Mouse (Mus musculus) megakaryocyte progenitor cell, adult 5-6 weeks (primary cell): Measurements from ENCODE around the gene Shank3. TPM values are rescaled to one million over a fixed set of nuclear protein-coding genes. Genes with fewer than 3 reads are reported as not detected.

Experiments
- ATAC-seq: replicated peaks from 2 replicates; pipeline ENCODE4 v1.8.0; 2016; ENCODE audit warnings: mild to moderate bottlenecking, moderate TSS enrichment, inconsistent platforms; ENCODE audit not compliant: poor library complexity
- total RNA-seq, 2 experiments: library from RNA; stranded (forward) in 1 of 2; stranded (reverse) in 1 of 2; fragments of 157-497, 149-512 nt in 1 of 2; fragments of 200-1000 nt in 1 of 2; gene quantifications; 2 replicates each; pipeline versions ENCODE4 v1.2.3 to v1.2.4; 2015 to 2017

Shank3 gene
- total RNA-seq, 2 experiments from 2014 or later, result 1.3 to 4.2 TPM

DNA sequence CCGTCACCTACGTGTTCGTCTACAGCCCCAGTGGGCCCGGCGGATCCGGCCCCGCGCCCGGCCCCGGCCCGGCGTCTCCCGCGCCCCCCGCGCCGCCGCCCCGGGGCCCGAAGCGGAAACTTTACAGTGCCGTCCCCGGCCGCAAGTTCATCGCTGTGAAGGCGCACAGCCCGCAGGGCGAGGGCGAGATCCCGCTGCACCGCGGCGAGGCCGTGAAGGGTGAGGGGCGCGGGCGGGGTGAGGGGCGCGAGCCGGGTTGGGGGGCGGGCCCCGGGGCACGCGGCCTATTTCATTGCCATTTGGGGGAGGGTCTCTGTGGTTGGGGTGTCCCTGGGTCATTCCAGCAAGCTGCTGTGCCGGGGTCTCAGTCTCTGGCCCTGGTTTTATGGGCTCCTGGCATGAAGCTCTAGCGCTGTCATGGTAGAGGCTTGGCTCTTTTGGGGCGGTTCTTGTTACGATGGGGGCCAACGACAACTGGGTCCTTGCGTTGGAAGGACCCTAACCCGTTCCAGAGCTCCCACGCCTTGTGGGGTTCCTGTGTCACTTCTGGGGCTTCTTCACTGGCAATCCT, 24.7 kb downstream of the Shank3 start:
- no peak for ATAC-seq

DNA sequence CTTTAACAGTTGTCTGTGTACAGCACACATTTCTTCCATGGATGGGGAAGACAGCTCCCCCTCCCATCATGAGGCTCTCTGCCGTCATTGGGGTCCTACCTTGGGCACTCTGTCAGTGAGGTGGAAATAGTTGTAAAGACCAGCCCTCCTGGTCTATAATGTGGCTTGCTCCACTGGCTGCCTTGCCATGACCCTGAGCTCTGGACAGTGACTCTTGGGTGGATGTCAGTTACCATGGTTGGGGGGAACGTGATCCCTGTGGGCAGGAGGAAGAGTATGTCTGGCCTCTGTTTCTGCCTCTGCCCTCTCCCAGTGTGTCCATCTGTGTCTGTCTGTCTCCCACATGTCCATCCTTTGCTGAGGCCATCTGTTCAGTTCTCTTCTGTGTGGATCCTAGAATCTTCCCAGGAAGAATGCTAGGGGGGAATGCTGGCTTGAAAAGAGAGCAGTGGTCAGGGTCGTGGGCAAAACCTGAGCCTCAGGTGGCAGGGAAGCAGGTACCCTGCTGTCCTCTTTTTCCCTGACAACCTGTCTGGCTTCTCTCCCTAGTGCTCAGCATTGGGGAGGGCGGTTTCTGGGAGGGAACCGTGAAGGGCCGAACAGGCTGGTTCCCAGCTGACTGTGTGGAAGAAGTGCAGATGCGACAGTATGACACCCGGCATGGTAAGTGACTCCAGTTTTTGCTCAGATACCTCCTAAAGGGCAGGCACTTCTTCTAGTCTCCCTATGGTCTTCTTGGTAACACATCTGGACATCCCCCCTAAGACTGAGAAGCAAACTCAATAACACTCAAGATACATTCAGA, 25.4 kb downstream of the Shank3 start:
- no peak for ATAC-seq

DNA sequence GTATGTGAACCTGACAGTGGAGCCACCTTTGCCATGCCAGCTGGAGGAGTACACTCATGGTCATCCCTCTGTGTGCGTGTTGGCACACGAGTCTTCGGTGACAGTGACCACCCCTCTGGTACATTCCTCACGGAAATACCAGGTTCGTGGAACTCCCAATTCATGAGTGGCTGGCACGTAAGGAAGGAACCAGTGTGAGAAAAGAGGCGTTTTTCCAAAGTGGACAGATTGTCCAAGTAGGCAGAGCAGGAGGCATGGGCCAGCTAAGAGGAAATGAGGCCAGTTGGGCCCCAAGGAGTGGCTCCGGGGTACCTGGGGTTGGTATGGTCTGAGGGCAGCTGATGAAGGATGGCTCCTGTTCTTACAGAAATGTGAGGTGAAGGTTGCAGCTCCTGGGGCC, 26.0 kb downstream of the Shank3 start:
- no peak for ATAC-seq

DNA sequence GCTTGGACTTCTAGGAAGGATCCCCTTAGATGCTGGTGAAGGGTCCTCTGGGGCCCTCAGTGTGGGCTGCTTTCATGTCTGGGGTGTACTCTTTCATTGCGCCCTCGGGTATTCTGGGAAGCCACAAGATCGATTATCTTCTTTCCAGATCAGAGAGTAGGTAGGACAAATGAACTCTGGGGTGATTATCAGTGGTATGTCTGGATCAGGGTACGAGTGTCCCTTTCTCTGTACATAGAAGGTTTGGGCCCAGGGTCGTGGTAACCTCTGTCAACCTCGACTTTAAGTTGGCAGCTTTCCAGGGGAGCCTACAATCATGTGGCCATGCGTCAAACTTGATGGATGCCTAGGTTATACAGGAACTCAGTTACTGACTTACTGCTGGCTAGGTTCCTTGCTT, 26.5 kb downstream of the Shank3 start:
- no peak for ATAC-seq

DNA sequence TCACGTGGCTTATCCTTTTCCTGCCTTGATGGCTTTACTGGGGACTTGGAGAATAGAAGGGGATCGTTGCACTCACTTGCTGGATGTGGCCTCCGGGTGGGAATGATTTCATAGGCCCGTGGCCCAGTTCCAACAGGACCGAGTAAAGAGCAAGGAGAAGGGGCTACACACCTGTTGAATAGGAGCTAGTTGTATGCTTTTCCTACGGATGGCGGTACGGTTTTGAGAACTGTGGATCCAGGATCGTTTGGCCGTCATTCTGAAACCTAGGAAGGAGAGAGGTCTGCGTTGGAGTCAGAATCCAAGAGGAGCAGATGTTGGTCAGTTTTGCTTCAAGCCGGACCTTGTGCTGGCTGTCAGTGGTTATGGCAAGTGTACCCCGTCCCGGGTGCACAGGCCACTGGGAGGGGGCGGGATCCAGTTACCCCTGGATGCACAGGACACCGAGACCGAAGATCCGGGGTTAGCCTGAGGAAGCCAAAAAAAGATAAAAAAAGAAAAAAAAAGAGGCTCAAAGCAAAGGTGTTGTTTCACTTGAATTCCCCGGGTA, 27.4 kb downstream of the Shank3 start:
- ATAC-seq, result no peak

DNA sequence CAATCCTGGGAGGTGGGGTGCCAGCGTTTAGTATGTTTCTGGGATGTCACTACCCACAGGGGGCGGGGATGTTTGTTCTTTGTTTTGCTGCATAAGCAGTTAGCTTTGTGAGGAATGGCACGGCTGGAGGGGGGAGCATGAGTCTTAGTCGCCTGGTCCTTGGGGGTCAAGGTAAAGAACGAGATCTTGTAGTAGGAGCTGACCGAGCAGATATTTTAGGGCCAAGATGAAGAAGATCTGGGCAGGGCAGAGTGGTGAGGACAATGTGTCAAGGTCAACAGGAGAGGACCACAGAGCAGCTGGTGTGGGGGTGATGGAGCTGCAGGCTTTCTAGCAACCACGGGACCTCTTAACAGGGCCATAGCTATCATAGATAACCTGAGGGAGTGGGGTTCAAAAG, 28.0 kb downstream of the Shank3 start:
- no peak for ATAC-seq

DNA sequence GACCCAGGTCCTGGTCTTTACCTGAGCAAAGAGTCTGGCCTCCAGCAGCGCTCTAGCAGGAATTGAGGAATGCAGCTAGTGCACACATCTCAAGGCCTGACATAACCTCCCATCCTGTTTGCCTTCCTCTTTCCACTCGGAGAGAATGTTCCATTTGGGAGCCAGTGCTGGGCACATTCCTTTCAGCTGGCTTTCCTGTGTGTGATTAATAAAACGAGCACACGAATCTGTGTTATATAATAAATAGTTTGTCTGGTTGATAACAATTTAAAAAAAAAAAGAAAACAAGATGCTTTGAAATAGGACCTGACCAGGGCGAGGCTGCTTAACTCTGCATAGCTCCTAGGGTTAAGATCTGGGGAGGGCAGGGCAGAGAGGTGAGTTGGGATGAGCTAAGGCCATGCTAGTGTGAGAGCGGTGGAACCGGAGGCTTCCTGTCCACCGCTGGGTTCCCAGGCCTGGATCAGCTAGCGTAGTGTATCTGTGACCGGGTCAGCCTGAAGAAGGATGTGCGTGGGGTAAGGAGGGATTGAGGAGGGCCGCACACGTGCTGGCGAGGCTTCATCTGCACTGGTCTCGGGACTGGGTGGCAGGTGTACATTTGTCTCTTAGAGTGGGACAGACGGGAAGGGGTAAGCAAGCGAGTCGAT, 28.9 kb downstream of the Shank3 start:
- no peak for ATAC-seq

DNA sequence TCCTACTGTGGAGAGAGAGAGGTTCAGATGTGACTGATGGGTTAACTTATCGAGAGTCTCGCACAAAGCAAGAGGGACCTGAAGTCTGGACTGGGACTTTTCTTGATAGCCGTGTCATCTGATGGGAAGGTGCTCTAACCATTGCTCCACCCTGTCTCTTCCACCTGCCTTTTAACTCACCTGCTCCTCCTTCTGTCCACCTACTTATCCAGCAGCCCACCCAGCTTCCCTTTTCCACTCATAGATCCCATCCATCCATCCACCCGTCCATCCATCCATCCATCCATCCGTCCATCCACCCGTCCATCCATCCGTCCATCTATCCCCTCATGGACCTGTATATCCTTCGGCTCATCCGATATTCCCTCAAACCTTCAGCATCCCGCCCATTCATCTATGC, 29.5 kb downstream of the Shank3 start:
- no peak for ATAC-seq

DNA sequence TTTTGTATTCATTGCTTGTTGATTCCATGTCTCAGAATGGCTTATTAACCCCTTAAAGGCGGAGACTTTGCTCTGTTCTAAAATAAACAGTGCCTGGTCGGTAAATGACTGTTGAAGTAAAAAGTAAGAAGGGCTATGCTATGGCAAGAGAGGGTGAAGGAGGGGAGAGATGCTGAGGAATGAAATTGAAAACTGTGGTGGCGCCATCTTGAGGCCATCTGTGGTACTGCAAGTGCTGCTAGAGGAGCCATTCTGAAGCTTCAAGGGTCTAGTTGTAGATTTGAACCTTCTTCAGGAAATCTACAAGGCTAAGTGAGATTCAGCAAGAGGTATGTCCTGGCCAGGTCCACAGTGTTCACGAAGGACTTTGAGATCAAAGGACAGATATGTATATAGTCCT, 30.9 kb downstream of the Shank3 start:
- peak; percentile 91 for ATAC-seq

DNA sequence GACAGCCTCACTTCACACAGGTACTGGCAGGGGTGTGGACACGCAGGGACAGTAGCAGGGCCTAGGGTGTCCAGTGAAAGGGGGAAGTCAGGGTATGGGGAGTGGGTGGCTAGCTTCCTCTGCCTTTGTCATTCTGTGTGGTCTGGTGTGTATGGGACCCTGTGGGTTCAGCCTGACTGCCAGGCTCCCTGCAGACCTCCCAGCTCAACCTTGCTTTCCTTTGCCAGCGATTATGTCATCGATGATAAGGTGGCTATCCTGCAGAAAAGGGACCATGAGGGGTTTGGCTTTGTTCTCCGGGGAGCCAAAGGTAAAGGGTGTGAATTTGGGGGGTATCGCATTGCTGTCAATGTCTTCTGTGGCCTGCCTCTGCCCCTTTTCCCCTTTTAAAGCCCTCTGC, 32.0 kb downstream of the Shank3 start:
- ATAC-seq, result no peak

DNA sequence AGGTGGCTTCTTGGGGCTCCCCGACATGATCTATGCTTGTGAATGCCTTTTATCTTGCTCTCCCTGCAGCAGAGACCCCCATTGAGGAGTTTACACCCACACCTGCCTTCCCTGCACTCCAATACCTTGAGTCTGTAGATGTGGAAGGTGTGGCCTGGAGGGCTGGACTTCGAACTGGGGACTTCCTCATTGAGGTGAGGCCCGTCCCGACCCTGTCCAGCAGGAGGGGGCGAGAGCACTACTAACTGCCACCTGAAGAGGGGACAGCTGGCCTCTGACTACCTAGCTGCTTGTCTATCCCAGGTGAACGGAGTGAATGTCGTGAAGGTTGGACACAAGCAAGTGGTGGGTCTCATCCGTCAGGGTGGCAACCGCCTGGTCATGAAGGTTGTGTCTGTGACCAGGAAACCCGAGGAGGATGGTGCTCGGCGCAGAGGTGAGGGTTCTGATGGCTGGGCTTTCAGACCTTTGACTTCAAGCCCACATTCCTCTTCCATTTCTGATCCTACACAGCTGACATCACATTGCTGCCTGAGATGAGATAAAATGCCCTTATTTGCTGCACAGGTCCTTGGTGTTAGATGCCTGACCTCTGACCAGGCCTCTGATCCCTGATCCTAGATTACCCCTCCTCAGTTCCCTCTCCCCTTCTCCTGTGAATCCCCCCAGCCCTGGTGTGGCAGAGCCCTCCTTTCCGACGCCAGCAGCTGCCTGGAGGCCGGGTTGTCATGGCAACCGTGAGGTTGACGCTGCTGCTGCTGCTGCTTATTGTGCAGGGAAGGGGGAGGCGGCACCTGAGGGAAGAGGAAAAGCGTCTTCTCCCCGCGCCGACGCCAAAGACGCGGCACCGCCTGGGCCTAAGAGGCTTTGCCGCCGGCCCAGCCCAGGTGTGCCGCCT, 32.9 kb downstream of the Shank3 start:
- no peak for ATAC-seq

DNA sequence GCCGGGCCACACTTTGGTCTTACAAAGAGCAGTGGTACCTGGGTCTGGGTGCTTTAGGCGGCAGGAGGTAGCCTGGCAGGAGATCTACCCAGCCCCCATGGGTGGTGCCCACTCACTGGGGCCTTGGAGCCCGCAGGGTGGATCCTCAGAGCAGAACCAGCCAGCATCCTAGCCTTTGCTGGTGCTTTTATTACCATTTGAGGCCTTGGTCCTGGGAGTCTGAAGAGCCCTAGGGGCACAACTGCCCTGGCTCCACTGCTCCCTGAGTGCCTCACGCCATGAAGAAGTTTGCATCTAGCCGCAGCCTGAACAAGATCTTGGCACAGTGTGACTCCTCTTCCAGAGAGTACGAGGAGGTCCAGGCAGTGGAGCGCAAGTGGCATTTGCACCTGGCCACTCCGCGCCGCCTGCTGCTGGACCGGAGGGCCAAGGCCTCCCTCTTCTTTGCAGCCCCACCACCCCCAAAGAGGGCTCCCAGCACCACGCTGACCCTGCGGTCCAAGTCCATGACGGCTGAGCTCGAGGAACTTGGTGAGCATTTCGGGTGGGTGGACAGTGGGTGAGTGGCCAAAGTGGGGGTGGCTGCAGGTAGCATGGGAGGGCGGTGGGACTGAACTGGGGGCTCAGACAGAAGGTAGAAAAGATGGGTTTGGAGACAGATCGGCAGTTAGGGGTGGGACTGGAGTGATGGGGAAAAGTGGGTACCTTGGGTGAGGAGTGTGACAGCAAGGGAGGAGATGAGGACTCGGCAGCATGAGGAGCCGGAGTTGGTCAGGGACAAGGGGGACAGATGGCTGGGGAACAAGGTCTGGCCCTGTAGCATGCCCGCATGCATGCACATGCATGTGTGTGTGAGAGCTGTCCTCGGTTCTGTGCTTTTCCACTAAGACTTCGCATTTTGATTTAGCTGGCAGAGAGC, 33.8 kb downstream of the Shank3 start:
- no peak for ATAC-seq

DNA sequence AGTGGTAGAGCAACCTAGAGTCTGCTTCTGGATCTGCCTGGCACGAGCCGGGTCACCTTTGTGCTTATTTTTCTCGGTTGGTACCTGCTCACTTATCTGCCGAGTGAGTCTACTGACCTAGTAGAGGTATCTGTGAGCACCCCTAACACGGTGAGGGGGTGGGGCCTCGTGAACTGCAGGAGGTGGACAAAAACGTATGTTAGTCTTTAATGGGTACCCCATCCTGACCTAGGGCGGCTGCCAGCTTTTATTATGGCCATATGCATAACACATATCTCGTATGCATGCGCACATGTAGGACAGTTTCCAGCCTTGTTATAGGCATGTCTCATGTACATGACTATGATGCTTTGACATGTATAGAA, 34.4 kb downstream of the Shank3 start:
- no peak for ATAC-seq

DNA sequence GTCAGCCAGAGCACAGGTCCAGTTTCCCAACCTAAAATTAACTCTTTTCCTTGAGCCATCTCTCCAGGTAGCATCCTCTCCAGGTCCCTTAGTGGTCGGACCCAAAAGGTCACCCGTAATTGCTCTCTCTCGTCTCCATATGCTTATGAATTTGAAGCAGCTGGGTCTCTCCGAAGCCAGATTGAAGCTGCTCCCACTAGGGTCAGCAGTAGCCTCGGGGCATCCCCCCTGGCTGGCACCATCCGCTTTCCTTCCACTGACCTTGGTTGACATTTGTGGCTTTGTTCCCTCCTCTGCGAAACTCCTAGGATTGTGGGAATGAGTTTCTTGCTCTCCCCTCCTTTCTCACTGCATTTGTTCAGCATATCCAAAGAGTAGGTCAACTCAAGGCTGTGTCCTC, 44.7 kb downstream of the Shank3 start:
- no peak for ATAC-seq

DNA sequence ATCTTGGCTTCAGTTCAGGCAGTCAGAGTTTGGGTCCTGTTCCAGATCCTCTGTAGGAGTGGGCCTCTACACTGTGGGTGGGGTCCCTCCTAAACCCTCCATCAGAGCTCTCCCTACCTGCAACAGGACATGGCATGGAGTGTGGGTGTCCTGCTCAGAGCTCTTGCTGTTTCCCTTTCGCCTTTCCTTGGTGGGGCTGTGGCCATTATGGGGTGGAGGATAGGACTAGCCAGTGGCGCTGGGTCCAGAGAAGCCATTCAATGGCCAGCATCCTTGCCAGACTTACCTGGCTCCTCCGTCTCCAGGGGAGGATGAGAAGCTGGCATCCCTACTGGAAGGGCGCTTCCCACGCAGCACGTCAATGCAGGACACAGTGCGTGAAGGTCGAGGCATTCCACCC, 47.9 kb downstream of the Shank3 start:
- no peak for ATAC-seq

DNA sequence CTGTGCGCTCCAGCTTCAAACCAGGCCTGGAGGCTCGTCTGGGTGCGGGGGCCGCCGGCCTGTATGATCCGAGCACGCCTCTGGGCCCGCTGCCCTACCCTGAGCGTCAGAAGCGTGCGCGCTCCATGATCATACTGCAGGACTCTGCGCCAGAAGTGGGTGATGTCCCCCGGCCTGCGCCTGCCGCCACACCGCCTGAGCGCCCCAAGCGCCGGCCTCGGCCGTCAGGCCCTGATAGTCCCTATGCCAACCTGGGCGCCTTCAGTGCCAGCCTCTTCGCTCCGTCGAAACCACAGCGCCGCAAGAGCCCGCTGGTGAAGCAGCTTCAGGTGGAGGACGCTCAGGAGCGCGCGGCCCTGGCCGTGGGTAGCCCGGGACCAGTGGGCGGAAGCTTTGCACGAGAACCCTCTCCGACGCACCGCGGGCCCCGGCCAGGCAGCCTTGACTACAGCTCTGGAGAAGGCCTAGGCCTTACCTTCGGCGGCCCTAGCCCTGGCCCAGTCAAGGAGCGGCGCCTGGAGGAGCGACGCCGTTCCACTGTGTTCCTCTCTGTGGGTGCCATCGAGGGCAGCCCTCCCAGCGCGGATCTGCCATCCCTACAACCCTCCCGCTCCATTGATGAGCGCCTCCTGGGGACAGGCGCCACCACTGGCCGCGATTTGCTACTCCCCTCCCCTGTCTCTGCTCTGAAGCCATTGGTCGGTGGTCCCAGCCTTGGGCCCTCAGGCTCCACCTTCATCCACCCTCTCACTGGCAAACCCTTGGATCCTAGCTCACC, 48.6 kb downstream of the Shank3 start:
- ATAC-seq, result no peak

DNA sequence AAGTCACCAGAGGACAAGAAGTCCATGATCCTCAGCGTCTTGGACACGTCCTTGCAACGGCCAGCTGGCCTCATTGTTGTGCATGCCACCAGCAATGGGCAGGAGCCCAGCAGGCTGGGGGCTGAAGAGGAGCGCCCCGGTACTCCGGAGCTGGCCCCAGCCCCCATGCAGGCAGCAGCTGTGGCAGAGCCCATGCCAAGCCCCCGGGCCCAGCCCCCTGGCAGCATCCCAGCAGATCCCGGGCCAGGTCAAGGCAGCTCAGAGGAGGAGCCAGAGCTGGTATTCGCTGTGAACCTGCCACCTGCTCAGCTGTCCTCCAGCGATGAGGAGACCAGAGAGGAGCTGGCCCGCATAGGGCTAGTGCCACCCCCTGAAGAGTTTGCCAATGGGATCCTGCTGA, 49.4 kb downstream of the Shank3 start:
- no peak for ATAC-seq

DNA sequence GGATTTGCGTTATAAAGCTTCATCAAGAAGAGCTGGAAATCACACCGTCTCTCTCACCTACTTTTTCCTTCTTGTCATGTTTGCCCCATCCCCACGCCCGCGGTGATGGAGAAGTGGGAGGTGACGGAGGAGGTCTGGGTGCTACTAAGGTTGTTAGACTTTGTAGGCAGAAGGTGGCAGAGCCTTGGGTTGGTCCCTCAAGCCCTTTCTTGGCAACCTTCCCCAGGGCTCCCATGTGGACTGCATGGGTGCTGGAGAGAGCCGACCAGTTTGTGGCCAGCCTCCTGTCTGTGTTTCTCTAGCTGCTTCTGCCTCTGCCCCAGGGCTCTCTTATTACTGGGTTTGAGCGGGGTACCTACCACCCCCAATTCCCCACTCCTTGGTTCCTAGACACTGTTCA, 51.1 kb downstream of the Shank3 start:
- ATAC-seq, result no peak

DNA sequence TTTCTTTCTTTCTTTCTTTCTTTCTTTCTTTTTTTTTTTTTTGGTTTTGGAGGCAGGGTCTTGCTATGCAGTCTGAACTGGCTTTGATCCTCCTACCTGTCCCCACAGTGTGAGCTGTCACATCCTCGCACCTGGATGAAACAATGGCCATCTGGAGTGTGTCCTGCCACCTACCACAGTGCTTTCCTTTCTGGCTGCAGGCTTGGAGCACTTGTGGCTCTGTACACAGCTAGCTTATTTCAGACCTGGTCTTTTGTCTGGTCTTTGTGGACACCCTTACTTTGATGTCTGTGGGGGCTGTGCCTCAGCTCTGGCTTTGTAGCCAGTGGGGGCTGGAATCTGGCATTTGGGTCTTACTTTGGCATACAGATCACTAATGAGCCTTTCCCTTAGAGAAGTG, 52.3 kb downstream of the Shank3 start:
- no peak for ATAC-seq
